Mouse (Mus musculus): ENCODE data around the gene C1qtnf4.

GRCm38 (mm10) chr2:90906721-90907120 lies 21.1 kb downstream of the C1qtnf4 start:
- TF ChIP-seq CEBPB (IDR thresholded peaks at IDR 0.05; ENCODE audit: insufficient read depth, poor library complexity, severe bottlenecking): peak; percentile 32; the same call in 1 of the 2 replicates
- TF ChIP-seq MAX (IDR thresholded peaks at IDR 0.05; ENCODE audit: low read depth): no peak
- no peak for TF ChIP-seq USF1 (IDR thresholded peaks at IDR 0.05; ENCODE audit: low read depth)
- TF ChIP-seq POLR2A (IDR thresholded peaks at IDR 0.05; ENCODE audit: insufficient read length, low read depth): no peak
- TF ChIP-seq REST (IDR thresholded peaks at IDR 0.05; ENCODE audit: insufficient read depth, insufficient read length): no peak
